Mouse (Mus musculus) heart, embryonic 11.5 days (tissue): ENCODE measurements around the gene Cacna1s. TPM values are rescaled to one million over a fixed set of nuclear protein-coding genes. Genes with fewer than 3 reads are reported as not detected.

Experiments used
- ATAC-seq: fragments of 200-750 bp; cut with Nextera tagmentation; replicated peaks from 2 replicates; pipeline ENCODE4 v1.8.0; 2017; ENCODE audit warnings: moderate library complexity; ENCODE audit not compliant: insufficient number of reproducible peaks, low FRiP score, low TSS enrichment
- H3K27ac ChIP-seq: fragments of 300-500 bp; sonication (generic); 2 replicates; pipeline ENCODE4 v1.5.1; 2014; ENCODE audit warnings: mild to moderate bottlenecking, low read depth, low read length
- H3K27me3 ChIP-seq: fragments of 300-500 bp; sonication (generic); 2 replicates; pipeline ENCODE4 v1.6.1; 2014; ENCODE audit warnings: mild to moderate bottlenecking, low read length, mixed read lengths; ENCODE audit not compliant: control insufficient read depth, insufficient read depth
- H3K36me3 ChIP-seq: fragments of 300-500 bp; sonication (generic); 2 replicates; pipeline ENCODE4 v1.6.1; 2014; ENCODE audit warnings: mild to moderate bottlenecking, low read length, moderate library complexity, mixed read lengths; ENCODE audit not compliant: control insufficient read depth, insufficient read depth
- H3K4me1 ChIP-seq: fragments of 300-500 bp; sonication (generic); 2 replicates; pipeline ENCODE4 v1.6.1; 2014; ENCODE audit warnings: low read length; ENCODE audit not compliant: control insufficient read depth, insufficient read depth
- H3K4me2 ChIP-seq: fragments of 300-500 bp; sonication (generic); 2 replicates; pipeline ENCODE4 v1.6.1; 2014; ENCODE audit warnings: mild to moderate bottlenecking, moderate library complexity
- H3K4me3 ChIP-seq: fragments of 300-500 bp; sonication (generic); 2 replicates; pipeline ENCODE4 v1.5.1; 2014; ENCODE audit warnings: low read depth, low read length
- H3K9ac ChIP-seq: fragments of 300-500 bp; sonication (generic); 2 replicates; pipeline ENCODE4 v1.6.1; 2014; ENCODE audit warnings: mild to moderate bottlenecking, low read depth, low read length, moderate library complexity
- H3K9me3 ChIP-seq: fragments of 300-500 bp; sonication (generic); replicated peaks from 2 replicates; pipeline ENCODE4 v1.6.1; 2016; ENCODE audit warnings: low read length; ENCODE audit not compliant: control insufficient read depth
- WGBS: fragments of 180-500 bp; shearing (Covaris S2); extraction: QIAGEN DNeasy Blood & Tissue Kit; methylation state at CpG from one replicate; pipeline ENCODE4 v1.1.7; 2014; ENCODE audit not compliant: insufficient replicate concordance; 5-methylcytosine and 5-hydroxymethylcytosine counted together
- polyA plus RNA-seq: library from polyadenylated mRNA; unstranded; fragments of >200 nt; fragmentation: Nextera tagmentation; extraction: Ambion mirVana; gene quantifications from 2 replicates; pipeline ENCODE4 v1.2.1, GENCODE M21; 2014

The Cacna1s gene
- polyA plus RNA-seq, 1 experiment from 2014 or later, result 0.79 TPM

DNA sequence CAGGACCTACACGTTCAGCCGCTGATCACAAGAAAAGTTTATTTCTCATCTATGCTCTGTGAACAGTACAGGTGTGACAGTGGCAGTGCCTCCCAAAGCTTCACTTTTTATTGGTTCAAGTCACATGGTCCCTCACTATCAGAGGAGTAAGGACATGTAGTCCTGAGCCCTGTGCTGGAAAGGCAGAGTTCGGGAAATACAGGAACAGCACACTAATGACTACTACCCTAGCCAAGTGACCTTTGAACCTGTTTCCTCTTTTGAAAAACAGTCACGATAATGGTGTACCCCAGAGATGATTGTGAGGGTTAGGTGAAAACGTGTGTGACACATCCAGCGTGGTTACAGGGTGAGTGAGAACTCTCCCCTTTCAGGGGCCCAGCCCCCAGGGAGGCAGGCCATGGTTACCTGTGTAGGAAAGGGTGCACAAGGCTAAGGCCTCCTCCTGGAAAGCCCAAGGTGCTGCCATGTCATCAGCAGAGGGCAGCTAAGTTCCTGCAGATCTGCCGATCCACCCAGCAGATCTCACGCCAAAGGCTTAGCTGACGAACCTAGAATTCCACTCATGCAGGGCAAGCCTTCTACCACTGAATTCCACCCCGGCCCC is 73.7 kb downstream of the Cacna1s start:
- no peak overlapping the region for H3K4me3 ChIP-seq
- no peak for ATAC-seq
- H3K36me3 ChIP-seq, result no peaks in the 10 kb centered on the region
- no peaks in the 10 kb centered on the region for H3K9me3 ChIP-seq
- no peaks in the 10 kb centered on the region for H3K27me3 ChIP-seq
- no peak overlapping the region for H3K9ac ChIP-seq
- H3K27ac ChIP-seq, result peak overlapping the region; percentile 17; the same call in 1 of the 2 replicates
- H3K4me2 ChIP-seq, result no peak overlapping the region
- H3K4me1 ChIP-seq, result peaks cover 44% of the 10 kb centered on the region
- WGBS, result 77% methylated on average over 10 of the region's 10 CpGs

GRCm38 (mm10) chr1:136126895-136127294 is 74.3 kb downstream of the Cacna1s start:
- no peak for ATAC-seq
- no peaks in the 10 kb centered on the region for H3K36me3 ChIP-seq
- no peak overlapping the region for H3K9ac ChIP-seq
- 60% methylated on average over 10 of the region's 10 CpGs for WGBS
- no peak overlapping the region for H3K4me3 ChIP-seq
- no peak overlapping the region for H3K4me2 ChIP-seq
- no peak overlapping the region for H3K27ac ChIP-seq
- no peaks in the 10 kb centered on the region for H3K27me3 ChIP-seq
- H3K4me1 ChIP-seq, result peaks cover 46% of the 10 kb centered on the region
- no peaks in the 10 kb centered on the region for H3K9me3 ChIP-seq

GRCm38 (mm10) chr1:136127856-136128255 is 75.3 kb downstream of the Cacna1s start:
- Histone ChIP-seq H3K4me1 (peaks cover 56% of the 10 kb centered on the region), H3K4me3 (no peak overlapping the region), H3K36me3 (no peaks in the 10 kb centered on the region)

DNA sequence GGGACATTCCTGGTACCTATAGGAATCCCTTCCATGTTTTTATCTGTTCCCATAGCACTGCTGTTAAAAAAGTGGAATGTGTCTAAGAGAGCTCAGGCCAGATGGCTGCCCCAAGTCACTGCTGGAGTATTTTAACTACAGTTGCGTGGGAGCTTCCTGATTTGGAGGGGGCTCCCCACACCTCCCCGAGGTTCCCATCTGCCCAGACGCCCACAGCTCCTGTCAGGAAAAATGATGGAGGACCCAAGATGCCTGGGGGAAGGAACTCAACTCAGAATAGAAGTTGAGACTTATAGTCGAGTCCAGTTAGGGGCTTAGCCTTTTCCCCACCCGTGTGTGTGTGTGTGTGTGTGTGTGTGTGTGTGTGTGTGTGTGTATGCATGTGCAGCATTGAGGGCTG is 75.9 kb downstream of the Cacna1s start:
- H3K9ac ChIP-seq, result no peak overlapping the region
- H3K9me3 ChIP-seq, result no peaks in the 10 kb centered on the region
- H3K4me3 ChIP-seq, result no peak overlapping the region
- ATAC-seq, result no peak
- H3K4me1 ChIP-seq, result peaks cover 62% of the 10 kb centered on the region
- 0 out of 2 replicates have a peak overlapping the region, but pooled peaks have one; percentile 47 for H3K27ac ChIP-seq
- no peaks in the 10 kb centered on the region for H3K36me3 ChIP-seq
- H3K4me2 ChIP-seq, result no peak overlapping the region
- 49% methylated on average over 5 of the region's 5 CpGs for WGBS
- no peaks in the 10 kb centered on the region for H3K27me3 ChIP-seq

More at GRCm38 (mm10) chr1:136127856-136128255, 75.3 kb downstream of the Cacna1s start:
- no peaks in the 10 kb centered on the region for H3K9me3 ChIP-seq
- WGBS, result 38% methylated on average over 3 of the region's 3 CpGs
- 0 out of 2 replicates have a peak overlapping the region, but pooled peaks have one; percentile 12 for H3K9ac ChIP-seq
- ATAC-seq, result no peak
- H3K27ac ChIP-seq, result peak overlapping the region; percentile 47; the same call in 1 of the 2 replicates
- H3K27me3 ChIP-seq, result no peaks in the 10 kb centered on the region
- no peak overlapping the region for H3K4me2 ChIP-seq

DNA sequence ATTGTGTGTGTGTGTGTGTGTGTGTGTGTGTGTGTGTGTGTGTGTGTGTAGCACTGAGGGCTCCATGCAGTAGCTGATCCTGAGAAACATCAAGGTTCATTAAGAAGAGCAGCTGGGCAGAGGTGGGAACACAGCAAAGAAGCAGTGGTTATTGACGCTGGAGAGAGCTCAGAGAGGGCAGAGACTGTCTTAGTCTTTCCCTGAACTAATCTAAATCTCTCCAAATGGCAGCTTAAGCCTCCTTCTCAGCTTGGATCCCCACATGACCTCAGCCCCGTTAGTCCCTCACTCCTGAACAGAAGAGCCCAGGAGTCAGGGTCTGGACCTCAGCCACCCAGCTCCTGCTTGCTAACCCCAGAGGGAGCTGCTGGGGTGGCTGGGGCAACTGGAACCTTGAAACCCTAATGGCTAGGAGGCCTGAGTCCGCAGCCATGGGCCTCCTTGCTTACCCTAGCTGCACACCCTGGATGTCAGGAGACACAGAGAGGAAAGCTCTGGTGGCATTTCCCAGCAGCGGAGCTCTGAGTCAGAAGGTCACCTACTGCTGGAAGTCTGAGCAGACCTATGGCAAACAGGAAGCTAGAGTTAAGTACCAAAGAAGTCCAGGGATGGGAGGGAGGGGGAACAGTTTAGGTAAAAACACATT is 76.5 kb downstream of the Cacna1s start:
- WGBS, result 35% methylated on average over 4 of the region's 4 CpGs
- H3K27ac ChIP-seq, result no peak overlapping the region
- H3K9ac ChIP-seq, result no peak overlapping the region

GRCm38 (mm10) chr1:136130107-136130506 is 77.6 kb downstream of the Cacna1s start:
- 56% methylated on average over 3 of the region's 3 CpGs for WGBS
- ATAC-seq, result no peak
- H3K4me2 ChIP-seq, result peak overlapping the region; percentile 99; the same call in 1 of the 2 replicates
- H3K4me1 ChIP-seq, result peaks cover 72% of the 10 kb centered on the region
- no peak overlapping the region for H3K9ac ChIP-seq
- H3K9me3 ChIP-seq, result no peaks in the 10 kb centered on the region
- H3K4me3 ChIP-seq, result no peak overlapping the region
- H3K27me3 ChIP-seq, result no peaks in the 10 kb centered on the region
- H3K36me3 ChIP-seq, result no peaks in the 10 kb centered on the region
- H3K27ac ChIP-seq, result no peak overlapping the region

More for the DNA sequence above, 76.5 kb downstream of the Cacna1s start:
- ATAC-seq, result no peak
- H3K4me1 ChIP-seq, result peaks cover 66% of the 10 kb centered on the region
- no peaks in the 10 kb centered on the region for H3K9me3 ChIP-seq
- H3K27me3 ChIP-seq, result no peaks in the 10 kb centered on the region
- no peak overlapping the region for H3K4me2 ChIP-seq
- no peaks in the 10 kb centered on the region for H3K36me3 ChIP-seq
- H3K4me3 ChIP-seq, result no peak overlapping the region

GRCm38 (mm10) chr1:136130951-136131558 is 78.5 kb downstream of the Cacna1s start, which contains the start of gene Kif21b:
Gene Kif21b, plus strand, starts transcription at chr1:136131389.
- peak; percentile 89 for ATAC-seq
- Histone ChIP-seq H3K27me3 (no peaks in the 10 kb centered on the region), H3K9ac (peak within 1 kb of the TSS; percentile 80), H3K27ac (0 out of 2 replicates have a peak within 1 kb of the TSS, but pooled peaks have one; percentile 15), H3K4me3 (peak within 1 kb of the TSS; percentile 83), H3K36me3 (no peaks in the 10 kb centered on the region), H3K4me1 (peaks cover 82% of the 10 kb centered on the region), H3K4me2 (peak within 1 kb of the TSS; percentile 99), H3K9me3 (no peaks in the 10 kb centered on the region)
- WGBS, result 2% methylated on average over 39 of the region's 42 CpGs

DNA sequence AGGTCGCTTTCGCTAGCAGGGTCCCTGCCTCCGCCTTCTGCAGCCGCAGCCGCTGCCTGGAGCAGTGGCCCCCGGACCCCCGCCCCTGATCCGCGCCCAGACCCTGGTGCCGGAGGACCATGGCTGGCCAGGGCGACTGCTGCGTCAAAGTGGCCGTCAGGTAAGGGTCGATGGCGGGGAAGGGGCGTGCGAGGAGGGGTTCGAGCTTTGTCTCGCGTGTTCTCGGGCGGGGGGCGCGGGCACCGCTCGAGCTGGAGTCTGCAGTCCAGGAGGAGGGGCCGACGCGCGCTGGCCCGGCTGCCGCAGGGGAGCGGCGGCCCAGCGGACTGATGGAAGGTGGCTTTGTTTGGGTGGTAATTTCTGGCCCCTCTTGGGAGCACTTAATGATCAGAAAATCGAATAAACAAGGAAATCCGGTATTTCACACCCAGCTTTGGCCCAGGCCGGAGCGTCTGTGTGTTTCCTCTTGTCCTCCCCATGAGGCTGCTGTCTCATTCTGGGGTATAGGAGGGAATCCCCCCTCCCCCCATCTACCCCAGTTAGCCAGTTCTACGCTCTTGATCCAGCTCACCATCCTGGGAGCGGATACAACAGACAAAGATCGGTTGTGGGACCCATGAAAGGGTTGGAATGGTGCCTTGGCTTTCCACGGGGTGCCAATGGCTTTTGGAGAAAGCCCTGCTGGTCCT is 79.2 kb downstream of the Cacna1s start:
- WGBS, result 2% methylated on average over 43 of the region's 43 CpGs

More for the DNA sequence above, 79.2 kb downstream of the Cacna1s start:
- H3K4me2 ChIP-seq, result peak overlapping the region; percentile 99
- peaks cover 86% of the 10 kb centered on the region for H3K4me1 ChIP-seq
- no peaks in the 10 kb centered on the region for H3K9me3 ChIP-seq
- peak overlapping the region; percentile 80 for H3K9ac ChIP-seq
- peak; percentile 14; the same call in 1 of the 2 replicates for ATAC-seq
- H3K36me3 ChIP-seq, result no peaks in the 10 kb centered on the region
- H3K27ac ChIP-seq, result 0 out of 2 replicates have a peak overlapping the region, but pooled peaks have one; percentile 15
- peak overlapping the region; percentile 83 for H3K4me3 ChIP-seq
- H3K27me3 ChIP-seq, result no peaks in the 10 kb centered on the region
